Mouse (Mus musculus) layer of hippocampus, adult 8-10 months (tissue): ENCODE data around the gene Isg20. TPM values are rescaled to one million over a fixed set of nuclear protein-coding genes. Genes with fewer than 3 reads are reported as not detected.
A peak's percentile ranks its signal among the peaks of the same experiment; 100 is the strongest.

Experiments
- DNase-seq, 2 experiments: peaks; one replicate each; pipeline ENCODE4 v3.0.0; 2022; ENCODE audit warnings: low spot score in 2 of 2
- total RNA-seq, 4 experiments: library from RNA; stranded (reverse); gene quantifications; 2 replicates each; pipeline ENCODE4 v1.2.4; 2022

The Isg20 gene
- total RNA-seq, 4 experiments from 2014 or later, result 0.83 to 1.4 (median 1.0) TPM; not detected in 1

DNA sequence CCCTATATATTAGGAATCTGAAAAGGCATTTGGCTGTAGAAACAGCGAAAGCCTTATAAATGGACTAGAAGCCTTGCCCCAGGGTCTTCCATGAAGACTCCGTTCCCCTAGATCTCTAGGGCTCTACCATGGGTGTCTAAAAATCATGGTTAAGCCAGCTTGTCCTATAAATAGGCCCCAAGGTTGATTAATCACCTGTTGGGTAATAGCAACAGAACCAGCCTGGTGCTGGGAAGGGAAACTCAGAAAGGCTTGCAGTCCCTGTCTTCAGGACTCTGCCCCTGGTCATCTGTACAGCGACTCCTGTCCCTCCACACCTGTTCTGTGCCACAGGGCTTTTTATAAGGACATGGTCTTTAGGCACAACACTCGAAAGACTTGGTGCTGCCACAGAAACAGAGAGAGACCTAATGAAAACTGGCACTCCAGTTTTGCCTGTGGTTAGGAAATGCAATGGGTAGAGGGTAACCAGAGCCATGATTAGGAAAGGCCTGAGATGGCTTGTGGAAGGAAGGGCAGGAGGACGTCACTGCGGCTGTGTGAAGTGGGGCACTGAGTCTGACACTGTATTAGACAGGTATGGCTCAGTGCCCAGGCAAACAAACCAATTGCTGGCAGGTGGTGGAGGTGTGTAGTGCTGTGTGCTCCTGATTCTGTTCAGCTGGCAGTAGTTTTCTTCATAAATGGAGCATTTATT, 9.9 kb upstream of the Isg20 start:
- no peak for DNase-seq

DNA sequence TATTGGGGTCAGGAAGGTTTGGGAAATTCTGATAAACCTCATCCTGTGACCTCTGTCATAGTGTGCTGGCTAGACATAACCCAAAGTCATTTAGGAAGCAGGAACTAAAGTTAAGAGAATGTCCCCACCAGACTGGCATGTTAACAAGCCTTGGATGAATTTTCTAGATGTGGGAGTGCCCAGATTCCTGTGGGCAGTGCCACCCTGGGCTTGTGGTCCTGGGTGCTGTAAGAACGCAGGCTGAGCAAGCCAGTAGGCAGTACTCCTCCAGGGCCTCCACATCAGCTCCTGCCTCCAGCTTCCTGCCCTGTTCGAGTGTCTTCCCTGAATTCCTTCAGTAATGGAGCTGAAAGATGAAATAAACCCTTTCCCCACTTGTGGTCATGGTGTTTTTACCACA, 9.0 kb upstream of the Isg20 start:
- DNase-seq, result no peak

DNA sequence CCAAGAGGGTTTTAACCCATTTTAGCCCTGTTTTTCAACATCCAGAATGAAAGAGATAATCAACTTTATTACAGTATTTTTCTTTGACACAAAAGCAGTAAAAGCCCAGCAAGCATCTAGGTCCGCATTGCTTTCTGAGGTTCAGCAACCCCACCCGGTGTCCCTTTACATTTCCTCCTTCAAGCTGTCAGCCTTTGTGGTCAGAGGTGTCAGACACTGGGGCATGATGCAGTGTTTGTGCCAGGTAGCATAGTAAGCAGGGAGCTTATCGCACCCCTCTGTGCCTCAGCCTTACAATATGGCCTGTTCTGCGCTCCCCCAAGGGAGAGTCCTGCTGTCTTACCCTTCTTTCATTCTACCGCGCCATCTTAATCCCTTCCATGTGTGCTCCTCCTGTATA, 4.2 kb upstream of the Isg20 start:
- no peak for DNase-seq

DNA sequence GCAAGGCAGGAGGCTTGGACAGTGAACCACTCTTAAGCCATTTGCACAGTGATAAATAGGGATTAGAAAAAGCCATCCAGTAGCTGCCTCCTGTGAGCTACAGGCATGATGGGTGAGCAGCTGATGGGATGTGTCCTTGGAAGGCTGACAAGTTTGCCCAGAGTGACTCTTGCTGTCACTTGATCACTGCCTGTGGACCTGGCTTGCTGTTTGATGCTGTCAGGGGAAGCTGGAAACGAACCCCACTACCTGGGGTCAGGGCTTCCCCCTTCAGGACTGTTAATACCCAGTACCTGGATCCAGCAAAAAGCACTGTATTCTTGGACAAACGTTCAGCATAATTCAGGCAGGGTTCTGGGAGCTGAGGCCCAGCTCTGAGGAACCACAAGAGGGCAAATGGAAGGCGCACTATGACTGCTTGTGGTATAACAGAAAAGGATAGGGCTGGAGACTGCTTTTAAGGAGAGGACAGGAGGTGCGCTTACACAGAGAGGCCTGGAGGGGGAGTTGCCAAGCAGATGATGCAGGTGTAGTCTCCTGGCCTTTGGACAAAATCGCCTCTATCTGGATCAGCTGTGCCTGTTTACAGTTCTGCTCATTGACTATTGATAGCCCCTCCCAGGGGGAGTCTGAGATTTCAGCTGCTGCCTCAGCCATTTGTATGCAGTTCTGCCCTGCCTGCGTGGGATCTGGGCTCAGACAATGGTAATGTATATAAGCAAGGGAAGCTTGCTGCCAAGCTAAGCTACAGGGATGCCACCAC, 2.7 kb upstream of the Isg20 start:
- no peak for DNase-seq

DNA sequence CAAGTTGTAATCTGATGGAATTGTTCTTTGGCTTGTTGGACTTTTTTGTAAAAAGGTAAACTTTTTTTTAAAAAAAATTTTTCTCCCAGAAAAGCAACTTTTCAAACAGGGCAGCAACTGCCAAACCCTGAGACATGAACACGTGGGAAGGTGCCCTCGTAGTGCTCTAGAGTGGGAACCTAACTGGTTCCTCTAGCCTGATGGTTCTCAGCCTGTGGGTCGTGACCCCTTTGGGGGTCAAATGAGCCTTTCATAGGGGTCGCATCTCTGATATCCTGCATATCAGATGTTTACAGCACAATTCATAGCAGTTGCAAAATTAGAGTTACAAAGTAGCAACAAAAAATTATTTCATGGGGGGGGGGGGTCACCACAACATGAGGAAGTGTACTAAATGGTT, 2.0 kb upstream of the Isg20 start:
- DNase-seq, result no peak

DNA sequence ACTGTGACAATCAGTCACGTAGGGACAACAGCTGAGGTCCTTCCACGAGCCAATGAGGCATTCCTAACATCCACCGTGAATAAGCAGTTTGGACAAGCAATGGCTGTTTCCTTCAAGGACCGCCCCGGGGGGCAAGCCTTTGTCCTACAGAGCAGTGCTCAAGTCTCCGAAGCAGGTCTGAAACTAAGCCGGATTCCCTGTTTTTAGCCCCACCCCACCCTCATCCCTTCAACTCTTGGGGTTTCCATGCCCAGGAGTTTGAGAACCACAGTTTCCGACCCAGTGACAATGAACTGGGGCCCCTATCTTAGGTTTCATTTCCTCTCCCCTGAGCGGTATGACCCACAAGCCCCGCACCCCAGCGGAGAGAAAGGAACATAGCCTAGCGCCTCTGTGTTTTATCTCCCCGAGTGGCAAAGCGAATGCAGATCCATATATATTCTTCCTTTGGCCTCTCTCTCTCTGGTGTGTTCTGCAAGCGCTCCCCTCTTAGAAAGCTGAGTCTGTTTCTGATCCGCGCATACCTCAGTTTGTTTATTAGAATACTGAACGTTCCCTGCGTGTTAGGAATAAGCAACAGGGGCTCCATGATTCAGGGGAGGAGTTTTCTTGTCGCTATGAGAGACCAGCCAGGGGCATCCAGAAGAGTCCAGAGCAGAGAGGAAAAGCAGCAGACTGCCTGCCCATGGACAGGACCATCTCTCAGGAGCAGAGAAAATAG, 811 bp upstream of the Isg20 start:
- no peak for DNase-seq

DNA sequence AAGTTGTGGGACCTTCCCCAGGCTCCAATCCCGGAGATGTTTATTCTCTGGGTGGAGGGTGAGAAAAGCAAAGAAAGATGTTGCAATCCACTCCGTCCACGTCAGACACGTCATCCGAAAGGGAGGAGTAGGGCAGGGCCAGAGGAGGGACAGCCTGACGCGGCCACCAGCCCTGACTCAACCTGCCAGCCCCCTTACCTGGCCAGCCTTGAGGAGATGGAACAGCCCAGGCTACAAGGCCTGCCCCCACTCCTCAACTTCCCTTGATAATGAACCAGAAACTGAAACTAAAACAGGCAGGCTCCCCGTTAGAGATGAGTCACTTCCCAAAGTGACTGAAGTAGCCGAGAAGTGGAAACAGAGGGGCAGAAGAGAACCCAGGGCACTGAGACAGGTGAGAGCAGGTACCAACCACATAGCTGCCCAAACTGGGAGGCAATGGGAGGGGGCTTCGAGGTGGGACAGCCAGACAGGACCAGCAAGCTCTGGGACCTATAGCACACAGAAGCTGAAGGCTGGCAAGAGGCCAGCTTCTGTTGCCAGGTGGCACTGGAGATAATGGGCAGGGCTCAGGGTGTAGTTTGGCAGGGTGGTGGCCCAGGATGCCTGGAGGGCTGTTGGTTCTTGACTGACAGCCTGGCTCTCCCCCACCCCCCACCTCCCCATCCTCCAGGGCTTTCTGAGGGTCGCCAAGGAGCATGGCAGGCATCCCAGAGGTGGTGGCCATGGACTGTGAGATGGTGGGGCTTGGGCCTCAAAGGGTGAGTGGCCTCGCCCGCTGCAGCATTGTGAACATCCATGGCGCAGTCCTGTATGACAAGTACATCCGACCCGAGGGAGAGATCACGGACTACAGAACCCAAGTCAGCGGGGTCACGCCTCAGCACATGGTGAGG, 673 bp downstream of the Isg20 start:
- no peak for DNase-seq

DNA sequence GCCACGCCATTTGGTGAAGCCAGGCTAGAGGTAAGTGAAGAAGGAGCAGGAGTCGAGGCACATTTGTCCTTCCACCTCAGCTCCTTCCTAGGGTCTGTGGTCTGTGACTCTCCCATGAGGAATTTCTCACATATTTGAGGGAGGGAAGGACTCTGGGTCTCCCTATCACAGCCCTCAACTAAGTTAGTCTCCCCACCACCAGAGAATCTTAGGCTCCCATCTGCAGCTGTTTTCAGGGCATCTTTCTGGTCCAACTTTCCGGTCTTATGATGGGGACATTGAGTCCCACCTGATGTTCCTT, 1.3 kb downstream of the Isg20 start:
- DNase-seq, result no peak

DNA sequence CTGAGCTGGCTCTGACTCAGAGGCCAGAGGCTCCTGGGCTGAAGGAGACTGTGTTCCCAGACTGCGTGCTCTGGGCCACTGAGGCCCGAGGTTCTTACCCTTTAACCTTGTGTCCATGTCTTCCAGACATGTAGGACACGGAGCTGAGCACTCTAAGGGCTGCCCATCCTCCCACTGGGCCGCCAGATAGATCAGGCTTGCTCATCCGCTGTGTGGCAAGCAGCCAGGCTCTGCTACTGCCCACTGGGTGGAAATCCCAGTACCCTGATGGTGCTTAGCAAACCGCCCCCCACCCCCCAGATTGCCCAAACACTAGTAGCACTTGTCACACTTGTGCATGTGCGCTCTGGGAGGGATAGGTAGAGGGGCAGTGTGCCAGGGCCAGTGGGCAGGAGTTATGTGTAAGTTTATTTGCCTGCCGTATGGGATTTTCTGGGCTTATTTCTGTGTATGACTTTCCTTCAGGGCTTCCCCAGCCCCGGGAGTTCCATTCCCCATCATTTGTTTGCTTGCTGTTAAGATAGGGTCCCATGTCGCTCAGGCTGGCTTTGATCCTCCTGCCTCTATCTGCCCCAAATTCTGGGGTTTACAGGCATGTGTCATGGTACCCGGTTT, 1.8 kb downstream of the Isg20 start:
- DNase-seq, result no peak

DNA sequence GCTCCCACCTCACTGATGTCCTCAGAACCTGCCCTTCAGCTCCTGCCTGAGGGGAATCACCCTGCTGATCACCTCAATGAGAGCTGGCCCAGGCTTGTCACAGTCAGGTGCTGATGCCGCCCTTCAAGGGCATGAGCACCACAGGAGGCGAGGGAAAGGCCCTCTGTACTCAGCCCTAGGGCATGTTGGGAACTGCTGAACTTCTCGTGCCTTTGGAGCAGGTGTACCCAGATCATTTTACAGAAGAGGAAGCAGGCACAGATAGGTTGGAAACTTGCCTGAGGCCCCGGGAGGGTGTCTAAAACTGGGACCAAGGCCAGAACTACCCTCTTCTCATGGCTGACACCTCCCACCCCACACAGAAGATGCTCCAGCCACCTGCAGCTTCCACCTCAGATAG, 5.5 kb downstream of the Isg20 start:
- no peak for DNase-seq

DNA sequence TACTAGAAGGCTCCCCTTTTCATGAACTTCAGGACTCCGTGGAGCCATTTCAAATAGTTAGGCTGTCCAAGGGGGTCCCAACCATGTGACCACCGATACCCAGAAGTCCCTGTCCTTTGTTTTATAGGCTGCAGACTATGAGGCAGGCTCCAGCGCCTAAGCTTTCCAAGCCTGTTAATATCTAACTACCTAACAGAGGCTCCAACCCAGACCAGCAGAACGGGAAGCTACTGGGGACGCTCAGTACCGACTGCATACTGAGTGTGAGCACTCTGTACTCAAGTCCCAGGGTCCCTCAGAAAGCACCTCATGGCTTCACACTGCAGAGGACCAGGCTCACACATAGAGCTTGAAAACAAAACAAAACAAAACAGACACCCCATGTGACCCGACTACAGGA, 9.3 kb downstream of the Isg20 start:
- no peak for DNase-seq

DNA sequence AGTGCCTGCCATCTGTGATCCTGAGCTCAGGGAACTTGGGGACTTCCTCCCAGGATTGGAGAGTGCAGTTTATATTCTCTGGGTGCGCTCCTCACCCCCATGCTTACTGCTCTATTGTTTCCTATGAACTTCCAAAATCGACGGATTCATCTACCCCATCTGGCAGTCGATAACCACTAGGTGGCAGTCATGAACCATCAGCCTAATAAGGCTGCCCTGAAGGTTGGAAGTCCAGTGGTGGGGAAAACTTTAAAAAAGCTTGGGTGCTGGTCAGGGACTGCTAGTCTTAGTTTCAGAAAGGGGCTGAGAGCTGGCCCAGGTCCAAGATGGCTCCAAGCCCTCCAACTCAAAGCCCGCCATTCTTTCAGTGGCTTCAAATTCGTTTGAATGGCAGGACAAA, 11.1 kb downstream of the Isg20 start:
- DNase-seq, result peak in 1 of 2 experiments; percentile 64

DNA sequence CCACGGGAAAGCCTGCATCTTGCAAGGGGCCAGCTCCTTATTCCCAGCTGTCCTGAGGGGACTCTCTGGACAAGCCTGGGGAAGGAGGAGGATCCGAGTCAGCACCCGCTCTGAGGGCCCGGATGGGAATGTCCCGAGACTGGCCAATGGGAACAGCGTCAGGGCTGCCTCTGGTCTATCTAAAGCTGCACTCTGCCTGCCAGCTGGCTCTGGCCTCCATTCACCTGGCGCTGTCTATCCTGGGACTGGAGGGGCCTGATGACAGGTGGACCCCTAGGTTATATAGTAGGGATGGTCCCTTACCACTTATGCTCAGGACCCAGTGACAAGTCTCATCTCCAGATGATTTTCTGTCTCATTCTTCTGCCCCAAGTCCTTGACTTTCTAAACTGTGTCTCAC, 11.6 kb downstream of the Isg20 start:
- no peak for DNase-seq

DNA sequence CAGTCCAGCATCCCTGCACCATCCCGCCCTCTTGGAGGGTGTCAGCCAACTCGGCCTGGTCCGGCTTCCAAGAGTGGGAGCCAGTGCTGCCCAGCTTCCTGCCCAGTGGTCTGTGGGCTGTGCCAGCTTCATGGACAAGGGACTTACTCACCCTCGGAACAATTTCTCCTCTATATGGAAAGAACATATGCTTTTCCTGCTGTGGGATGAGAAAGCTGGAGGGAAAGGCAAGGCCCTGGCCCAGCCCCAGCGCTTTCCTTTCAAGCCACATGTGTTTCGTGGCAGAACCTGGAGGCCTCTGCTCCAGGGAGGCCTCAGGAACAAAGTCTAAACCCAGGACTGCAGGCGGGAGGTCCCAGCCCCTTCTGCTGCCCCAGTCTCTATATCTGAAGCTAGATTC, 12.5 kb downstream of the Isg20 start:
- no peak for DNase-seq

DNA sequence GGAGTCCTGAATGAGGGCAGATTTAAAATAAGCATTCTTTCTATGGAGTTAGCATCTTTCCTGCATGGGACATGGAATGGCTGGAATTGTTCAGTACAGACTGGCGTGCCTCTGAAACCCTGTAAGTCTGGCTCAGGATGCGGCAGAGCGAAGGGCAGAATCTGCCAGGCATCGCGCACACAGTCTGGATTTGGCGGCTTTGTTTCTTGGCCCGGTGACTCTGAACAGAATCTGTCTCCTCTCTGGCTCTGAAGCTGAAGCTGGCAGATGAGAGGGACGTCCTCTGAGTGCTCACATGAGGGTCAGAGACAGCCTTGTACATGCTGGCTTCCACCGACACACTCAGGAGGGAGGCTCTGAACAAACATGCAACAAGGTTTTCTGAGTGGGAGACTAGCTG, 12.9 kb downstream of the Isg20 start:
- DNase-seq, result no peak

DNA sequence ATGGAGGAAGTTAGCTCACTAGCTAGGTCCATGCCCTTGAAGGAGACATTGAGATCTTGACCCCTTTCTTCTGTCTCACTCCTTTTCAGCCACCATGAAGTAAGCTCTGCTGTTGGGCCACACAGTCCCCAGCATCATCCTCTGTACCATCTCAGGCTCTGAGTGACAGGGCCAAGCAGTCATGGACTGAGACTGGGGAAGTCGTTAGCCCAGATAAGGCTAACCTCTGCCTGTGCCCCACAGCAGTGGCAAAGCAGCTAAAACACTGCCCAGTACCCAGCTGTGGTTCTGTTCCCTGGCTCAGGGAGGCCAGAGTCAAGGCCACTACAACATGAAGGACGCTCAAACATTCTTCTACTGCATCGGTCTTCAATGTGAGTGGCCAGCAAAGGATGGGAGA, 14.0 kb downstream of the Isg20 start:
- no peak for DNase-seq

DNA sequence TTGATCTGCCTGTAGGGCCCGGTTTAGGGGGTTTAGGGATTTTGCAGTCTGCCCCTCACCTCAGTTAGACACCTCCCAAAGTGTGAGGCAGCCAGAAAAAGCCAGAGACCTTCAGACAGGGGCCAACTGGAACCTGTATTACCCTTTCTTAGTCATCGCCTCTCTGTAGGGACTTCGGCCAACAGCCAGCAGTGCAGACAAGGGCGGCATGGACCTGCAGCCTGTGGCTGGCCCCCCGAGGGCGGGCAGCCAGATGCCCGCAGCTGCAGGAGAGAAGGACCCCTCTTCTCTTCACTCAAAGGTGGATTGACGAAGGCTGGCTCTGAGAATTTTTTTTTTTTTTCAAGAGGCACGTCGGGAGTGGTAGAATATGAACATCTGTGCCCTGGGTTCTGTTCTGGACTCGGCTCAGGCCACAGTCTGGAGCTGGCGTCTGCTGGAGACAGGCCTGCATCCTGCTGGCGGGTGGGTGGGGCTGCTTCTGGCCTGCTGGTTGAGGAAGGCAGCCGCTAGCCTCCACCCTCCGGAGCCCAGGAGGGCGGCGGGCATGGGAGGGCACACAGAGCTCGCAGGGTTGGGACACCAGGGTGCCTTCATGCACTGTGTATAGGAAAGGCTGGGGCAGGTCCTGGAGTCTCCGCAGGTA, 25.9 kb downstream of the Isg20 start:
- DNase-seq, result no peak

DNA sequence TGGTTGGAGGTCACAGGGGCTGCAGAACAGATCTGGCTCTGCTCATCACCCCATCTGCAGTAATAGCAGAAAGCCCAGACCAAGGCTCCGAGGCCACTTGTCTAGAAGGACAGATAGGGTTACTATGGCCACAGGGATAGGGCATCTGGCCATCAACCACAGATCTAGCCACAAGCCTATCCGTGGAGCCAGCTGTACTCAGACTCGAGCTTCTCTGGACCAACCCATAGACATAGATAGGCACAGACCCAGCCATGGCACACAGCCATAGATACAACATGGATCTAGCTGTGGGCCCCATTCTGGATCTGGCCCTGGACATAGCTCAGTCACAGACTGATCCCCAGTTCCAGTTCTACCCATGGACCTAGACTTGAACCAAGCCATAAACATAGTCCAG, 27.7 kb downstream of the Isg20 start:
- no peak for DNase-seq

DNA sequence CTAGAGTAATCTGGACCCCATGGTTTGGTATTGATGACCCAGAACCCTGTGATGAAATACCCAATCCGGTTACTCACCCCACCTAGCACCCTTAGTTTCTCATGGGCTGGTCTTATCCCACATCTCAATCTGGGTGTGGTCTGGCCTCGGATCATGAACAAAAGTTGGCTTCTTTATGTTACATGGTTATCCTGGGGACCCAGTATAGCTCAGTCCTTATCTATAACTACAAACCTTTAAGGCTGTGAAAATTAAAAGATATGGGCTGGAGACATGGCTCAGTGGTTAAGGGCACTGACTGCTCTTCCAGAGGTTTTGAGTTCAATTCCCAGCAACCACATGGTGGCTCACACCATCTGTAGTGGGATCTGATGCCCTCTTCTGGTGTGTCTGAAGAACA, 29.3 kb downstream of the Isg20 start:
- no peak for DNase-seq

DNA sequence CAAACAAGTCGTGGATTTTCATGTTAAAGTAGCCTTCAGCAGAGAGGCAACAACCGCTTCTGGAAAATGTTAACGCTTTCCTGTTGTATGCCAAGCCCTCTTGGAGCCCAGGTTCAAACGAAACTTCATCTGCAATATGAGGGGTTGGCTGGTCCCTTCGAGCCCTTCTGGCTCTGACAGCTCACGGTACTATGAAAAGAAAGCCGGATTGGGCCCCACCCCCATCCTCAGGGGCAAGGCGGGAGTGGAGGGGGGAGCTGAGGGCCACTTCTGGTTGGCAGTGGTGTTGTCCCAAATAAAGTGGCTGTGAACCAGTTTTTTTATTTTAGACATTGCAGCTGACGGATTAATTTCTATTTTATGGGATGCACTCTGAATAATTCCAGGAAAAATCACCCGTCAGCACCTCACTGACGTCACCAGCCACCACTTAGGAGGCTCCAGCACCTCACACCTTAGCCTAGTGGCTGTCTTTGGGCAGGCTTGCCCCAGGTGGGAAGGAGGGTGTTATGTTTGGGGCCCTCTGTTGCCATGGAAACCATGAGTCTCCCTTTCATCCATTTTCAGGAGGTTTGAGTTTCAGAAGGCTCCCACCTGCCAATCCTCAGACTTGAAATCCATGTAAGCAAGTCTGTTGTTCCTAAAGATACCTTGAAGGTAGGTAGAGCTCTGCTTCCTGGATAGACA, 40.8 kb downstream of the Isg20 start:
- no peak for DNase-seq
